Mouse (Mus musculus): Measurements from ENCODE around the gene Sypl. TPM values are rescaled to one million over a fixed set of nuclear protein-coding genes. Genes with fewer than 3 reads are reported as not detected.

Gene Sypl
- polyA plus RNA-seq, 1 experiment from 2014 or later: 47.1 TPM

Other genes with a start within 250 kb of the Sypl start
- 31.1 and 34.3 TPM in 2 replicates for gene Nampt, start 134.3 kb upstream of the Sypl start, polyA plus RNA-seq (2016; fragmentation: Nextera tagmentation; extraction: Ambion mirVana)
- 0.13 and 0.18 TPM in 2 replicates for gene Cdhr3, start 139.0 kb downstream of the Sypl start, polyA plus RNA-seq (2016; fragmentation: Nextera tagmentation; extraction: Ambion mirVana)
- 12.8 and 15.0 TPM in 2 replicates for gene Atxn7l1, start 193.8 kb downstream of the Sypl start, polyA plus RNA-seq (2016; fragmentation: Nextera tagmentation; extraction: Ambion mirVana)

Data from forebrain, embryonic 12.5 days (tissue).